Mouse (Mus musculus): ENCODE measurements around the gene Agxt.

Agxt gene

DNA sequence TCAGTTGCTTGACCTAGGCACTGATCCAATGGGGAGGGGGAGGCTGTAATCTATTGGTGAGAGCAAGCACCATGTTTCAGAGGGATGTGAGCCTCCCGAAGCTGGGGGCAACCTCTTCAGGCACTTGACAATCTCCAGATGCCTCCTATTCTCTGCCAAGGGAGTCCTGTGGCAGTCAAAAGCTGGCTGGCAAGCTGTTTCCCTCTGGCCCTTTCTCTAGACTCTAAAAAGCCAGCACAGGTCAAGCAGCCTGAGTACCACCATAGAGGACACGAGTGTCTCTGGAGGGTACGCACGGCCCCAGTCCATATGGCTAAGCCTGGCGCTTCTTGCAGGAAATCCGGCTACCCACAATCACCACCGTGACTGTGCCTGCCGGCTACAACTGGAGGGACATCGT is 9.1 kb downstream of the Agxt start:
- no peak for DNase-seq (ENCODE audit: extremely low read depth, low read depth)

DNA sequence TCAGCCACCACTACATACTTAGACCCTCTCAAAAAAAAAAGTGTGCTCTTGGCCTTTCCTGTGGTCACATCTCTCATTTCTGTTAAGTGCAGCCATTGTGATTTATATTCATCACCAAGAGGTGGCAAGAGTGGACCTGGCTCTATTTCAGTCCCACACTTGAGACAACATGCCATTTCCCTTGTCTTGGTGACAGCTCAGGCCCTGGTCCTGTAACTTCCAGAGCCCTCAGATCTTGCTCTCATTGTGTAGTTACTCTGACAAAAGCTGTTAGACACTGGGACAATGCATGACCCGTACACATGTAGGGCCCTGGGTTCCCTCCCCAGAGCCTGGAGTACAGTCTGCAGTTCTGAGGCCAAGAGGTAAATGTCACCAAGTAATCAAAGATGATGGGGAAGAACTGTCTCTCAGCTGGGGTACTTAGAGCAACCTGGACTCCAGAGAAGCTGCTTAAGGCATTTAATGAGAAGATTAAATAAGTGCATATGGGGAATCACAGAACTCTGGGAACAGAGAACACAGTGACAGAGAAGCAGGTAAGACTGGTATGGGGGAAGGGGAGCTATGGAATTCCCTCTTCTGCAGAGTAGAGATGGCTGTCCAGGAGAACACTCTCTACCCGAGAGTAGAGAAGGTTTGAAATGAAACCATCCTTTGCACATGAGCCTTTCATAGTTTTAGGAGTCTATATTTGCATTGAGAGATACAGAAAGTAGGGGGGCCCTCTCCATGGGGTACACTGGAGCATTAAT is 16.0 kb downstream of the Agxt start:
- no peak for DNase-seq (ENCODE audit: extremely low read depth, low read depth)

DNA sequence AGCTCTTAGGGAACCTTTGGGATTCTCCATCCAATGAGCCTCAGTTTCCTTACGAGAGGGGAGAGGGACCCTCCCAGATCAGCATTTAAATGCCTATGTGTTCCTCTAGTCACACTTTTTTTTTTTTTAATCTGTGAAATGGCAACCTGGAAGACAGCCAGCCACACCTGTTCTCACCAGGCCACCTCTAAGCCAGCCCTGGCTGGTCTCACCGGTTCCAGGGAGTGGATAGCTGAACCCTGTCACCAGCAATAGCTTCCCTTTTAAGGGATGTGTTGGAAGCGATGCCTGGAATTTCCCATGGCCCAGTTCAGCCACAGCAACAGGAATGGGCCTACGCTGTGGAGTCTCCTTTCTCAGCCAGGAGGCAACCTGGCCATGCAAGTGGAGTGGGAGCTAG is 22.5 kb downstream of the Agxt start:
- DNase-seq (ENCODE audit: extremely low read depth, low read depth) = no peak

DNA sequence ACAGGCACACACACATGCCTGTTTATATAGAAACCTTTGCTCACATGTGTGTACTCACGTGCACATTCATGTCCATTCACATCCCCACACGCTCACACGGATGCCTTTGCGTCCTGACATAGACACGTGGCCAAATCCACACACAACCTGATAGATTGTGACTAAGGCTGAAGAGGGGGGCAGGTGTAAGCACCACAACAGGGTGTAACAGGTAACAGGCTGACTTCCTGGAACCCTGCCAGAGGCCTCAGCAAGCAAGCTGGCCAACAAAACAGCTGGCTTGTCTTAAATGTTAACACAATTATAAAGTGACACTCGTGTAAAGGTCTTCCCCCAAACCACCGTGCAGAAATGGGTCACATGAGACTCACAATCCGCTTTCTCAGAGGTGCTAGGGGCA is 23.9 kb downstream of the Agxt start:
- DNase-seq (ENCODE audit: extremely low read depth, low read depth) = no peak

DNA sequence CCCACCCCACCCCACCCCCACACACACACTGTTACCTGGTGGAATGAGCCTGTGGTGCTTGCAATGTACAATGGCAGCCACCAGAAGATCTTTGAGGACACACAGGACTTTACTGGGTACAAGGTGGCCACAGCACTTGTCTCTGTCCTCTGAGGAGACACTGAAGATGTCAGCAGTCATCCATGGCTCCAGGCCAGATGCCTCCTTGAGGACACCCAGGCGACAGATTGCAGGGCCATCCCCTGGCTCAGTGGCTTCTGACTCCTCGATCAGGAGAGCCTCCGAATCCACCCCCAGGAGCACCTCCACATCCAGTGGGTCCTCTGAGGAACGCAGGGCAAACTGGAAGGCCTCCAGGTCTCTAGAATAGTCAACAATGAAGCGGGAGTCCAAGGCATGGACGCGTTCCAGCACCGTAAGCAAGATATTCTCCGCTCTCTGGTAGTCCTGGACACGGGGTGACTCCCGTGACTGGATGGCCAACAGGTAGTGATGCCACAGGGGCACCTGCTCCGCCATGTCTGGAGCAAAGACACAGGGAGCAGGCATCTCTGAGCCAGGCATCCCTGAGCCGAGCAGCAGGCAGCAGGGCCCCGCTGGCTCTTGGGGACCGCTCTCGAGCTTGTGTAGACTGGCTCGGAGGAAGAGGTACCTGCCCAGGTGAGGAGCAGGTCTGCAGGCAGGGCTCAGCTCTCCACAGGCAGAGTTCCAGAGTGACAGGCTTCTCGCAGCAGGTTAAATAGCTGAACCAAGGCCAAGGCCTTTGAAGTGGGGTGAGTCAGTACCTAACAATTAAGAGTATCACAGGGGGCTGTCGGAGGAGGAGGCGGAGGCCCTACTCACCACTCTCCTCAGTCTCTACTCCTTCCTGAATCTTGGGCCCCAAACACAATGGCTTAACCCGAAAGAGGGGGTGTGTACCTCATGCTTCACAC is 24.8 kb downstream of the Agxt start:
- DNase-seq (ENCODE audit: extremely low read depth, low read depth) = no peak

DNA sequence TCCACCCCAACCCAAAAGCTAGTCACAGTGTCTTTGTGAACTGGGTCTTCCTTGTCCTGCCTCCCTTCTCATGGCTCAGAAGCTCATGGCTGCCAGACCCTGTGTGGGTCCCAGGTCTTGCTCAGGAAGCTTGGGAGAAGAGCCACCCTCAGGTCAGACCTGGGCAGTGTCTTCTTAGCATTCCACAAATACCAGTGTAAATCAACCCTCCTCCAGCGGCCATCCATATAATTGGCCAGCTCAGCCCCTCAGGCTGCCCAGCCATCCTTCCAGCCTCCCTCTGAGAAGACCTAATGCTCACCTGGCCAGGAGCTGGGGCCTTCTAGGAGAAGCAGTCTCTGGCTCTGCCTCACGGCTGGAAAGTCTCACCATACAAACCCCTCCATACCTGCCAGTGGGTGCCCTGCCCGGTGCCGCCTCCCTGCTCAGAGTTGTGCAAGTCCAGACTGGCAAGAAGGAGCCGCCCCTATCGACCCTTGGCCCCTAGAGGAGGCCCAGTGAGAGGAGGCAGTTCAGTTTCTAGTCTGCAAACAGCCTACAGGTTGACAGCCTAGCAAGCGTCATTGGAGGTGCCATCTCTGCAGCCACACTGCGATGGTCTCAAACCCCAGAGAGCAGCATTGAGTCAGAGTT is 25.6 kb downstream of the Agxt start, which contains the start of gene 2310007B03Rik:
2310007B03Rik (minus strand) TSS at position 448 of the 633 bp plus-strand sequence.
- no peak for DNase-seq (ENCODE audit: extremely low read depth, low read depth)

DNA sequence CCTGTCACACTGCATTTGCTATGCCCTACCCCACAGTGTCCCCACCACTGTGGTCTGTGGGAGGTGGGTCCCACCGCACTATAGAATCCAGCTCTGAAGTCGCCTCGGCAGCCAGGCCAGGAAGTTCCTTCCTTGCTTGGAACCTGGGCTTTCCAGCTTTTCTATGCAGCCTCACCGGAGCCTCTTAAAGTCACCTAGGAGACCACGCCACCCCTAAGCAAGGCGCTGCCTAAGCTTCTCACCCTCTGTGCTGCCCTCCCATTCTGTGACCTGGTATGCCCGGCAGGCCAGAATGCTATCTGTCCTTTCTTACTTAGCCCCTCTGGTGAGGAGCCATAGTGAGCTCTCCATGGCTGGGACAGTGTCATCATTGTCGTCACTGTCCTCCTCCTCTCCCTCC is 26.3 kb downstream of the Agxt start:
- DNase-seq (ENCODE audit: extremely low read depth, low read depth) = no peak

DNA sequence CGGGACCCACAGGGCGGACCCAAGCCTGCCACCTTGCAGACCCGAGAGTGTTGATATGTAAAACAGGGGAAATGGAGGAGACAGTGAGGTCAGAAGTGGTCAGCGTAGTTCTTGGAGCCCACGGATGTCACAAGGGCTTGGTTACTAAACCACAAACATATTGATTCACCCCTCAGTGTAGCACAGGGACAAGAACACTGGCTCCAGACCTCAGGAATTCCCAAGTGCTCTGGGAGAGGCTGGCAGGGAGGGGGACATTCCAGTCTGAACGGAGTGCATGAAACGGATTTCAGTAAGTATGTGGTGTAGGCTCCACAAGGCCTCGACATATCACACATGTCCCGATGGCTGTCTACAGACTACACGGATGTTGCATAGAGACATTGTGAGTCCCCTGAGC is 26.9 kb downstream of the Agxt start:
- DNase-seq (ENCODE audit: extremely low read depth, low read depth) = no peak

DNA sequence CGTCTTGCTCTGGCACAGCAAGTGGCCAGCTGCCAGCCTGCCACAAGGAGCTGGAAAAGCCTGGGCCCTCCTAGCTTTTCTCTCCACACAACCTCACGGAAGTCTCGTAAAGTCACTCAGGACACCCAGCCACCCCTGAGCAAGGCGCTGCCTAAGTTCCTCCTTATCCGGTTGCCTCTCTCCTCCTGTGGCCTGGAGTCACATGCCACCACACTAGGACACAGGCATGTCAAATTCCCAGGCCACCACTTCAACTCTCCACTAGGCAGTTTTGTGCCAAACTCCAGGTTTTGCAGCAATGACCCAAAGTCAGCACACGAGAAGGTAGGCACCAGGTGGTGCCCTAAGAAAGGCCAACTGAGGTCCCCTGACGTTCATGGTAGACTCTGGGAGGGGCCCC is 27.5 kb downstream of the Agxt start:
- no peak for DNase-seq (ENCODE audit: extremely low read depth, low read depth)

DNA sequence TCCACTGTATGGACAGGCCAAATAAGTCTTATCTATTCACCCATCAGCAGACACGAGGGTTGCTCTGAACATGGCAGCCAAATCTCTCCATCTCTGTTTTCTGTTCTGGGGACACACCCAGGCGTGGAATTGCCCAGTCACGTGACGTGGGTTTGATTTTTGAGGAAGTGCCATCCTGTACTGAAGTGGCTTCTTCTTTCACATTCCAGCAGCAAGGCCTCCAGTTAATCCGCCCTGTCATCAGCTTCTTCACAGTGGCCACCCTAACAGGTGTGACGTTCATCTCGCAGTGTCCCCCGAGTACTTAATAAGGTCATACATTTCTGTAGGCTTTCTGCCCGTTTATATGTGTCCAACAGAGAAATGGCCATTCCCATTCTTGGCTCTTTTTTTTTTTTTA is 30.4 kb downstream of the Agxt start:
- no peak for DNase-seq (ENCODE audit: extremely low read depth, low read depth)

DNA sequence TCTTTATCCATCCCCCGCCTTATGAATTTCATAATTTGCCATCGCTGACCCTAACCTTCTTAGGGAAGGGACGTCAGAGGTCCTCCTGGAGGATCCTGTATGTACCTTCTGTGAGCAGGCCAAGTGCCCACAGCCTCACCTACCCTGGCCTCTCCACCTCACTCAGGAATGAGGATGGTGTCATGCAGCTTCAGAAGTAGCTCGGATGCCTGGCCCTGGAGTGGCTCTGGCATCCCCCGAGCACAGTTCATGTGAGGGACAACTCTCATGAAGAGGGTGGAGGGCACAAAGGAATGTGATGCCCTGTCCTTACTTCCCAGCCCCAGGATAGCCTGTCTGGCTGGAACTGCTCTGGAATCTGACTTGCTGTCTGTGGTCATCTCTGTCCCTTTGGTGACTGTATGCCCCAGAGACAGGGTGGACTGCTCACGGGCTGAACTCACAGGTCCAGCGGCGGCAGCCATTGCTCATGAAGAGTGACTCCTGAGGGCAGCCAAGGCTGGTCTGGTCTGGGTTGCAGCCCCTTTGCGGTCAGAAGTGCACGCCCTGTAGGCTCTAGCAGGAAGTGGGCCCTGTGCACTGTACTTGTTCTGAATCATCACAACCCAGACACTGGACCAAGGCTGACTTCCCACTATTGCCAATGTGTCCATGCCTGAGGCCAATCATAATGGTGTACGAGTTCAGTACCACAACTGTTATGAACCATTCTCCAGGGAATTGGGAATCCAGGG is 31.5 kb downstream of the Agxt start:
- DNase-seq (ENCODE audit: extremely low read depth, low read depth) = no peak

DNA sequence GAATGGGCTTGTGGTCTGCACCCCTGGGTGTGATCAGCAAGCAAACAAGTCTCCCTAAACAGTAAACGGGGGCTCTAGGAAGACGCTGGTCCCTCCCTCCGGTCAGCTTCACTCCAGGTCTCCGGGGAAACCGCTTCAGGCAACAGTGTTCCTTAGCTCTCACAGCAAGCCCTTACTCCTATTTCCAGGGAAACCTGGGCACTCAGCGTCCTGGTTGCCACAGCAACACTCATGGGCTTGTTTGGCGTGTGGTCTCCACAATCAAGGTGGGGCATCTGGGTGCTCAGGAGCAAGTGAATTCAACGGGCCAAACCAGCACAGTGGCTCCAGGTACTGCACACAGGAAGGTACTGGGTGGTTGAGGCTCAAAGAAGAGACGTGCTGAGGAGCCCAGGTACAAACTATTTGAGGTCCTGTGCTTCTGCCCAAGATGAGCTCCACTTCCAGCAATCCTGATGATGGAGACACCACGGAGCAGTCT is 33.3 kb downstream of the Agxt start, which contains the start of gene Crocc2:
Crocc2 (plus strand) TSS at position 431 of the 481 bp plus-strand sequence.
- DNase-seq (ENCODE audit: extremely low read depth, low read depth) = no peak

DNA sequence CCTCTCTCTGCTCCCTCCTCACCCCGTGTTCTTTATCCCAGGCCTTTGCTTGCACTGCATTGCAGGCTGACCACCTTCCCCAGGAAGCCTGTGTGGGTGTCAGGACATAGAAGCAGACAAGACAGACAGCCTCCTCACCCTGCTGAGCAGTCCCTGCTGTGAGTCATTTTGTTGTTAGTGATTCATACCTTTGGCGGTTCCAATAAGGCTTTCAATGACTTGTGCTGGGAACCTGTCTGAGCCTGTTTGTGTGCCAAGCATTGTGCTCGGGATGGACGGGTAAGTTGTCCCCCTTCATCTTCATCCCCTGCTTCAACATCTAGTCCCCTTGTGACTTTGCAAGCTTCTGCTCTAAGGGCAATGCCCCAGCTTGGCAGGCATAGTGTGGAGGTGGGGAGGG is 38.6 kb downstream of the Agxt start:
- no peak for DNase-seq (ENCODE audit: extremely low read depth, low read depth)

DNA sequence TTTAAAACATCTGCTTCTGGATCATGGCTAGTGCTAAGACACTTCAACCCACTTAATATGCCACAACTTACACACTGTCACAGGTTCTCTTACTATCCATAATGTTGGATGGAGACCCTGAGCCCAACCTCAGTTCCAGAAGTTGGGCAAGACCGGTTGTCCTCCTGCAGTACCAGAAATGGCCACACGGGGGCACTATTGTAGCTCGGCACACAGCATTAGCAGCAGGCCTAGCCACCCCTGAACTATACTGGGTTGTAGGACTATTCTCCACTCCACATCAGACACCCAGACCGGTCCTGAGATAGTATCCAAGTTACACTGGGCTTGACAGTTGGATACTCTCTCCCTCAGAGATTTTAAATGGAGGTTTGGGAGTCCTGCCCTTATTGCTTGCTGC is 39.4 kb downstream of the Agxt start:
- peak; percentile 32 for DNase-seq (ENCODE audit: extremely low read depth, low read depth)

DNA sequence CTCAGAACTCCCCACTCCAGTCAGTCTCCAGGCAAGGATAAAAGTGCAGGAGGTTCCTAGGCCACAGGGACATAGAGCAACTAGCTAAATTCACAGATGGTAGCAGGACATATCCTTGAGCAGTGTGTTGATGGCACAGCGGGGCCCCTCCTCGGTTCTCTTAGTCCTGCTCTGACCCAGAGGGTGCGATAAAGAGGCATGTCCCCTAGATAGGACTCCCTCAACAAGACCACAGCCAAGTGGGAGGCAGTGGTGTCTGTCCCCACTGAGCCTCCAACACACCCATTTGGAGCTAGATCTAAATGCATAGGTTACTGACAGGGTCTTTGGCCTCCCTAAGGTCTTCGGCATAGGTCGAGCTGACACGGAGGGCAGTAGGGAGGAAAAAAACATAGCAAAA is 40.8 kb downstream of the Agxt start:
- no peak for DNase-seq (ENCODE audit: extremely low read depth, low read depth)

DNA sequence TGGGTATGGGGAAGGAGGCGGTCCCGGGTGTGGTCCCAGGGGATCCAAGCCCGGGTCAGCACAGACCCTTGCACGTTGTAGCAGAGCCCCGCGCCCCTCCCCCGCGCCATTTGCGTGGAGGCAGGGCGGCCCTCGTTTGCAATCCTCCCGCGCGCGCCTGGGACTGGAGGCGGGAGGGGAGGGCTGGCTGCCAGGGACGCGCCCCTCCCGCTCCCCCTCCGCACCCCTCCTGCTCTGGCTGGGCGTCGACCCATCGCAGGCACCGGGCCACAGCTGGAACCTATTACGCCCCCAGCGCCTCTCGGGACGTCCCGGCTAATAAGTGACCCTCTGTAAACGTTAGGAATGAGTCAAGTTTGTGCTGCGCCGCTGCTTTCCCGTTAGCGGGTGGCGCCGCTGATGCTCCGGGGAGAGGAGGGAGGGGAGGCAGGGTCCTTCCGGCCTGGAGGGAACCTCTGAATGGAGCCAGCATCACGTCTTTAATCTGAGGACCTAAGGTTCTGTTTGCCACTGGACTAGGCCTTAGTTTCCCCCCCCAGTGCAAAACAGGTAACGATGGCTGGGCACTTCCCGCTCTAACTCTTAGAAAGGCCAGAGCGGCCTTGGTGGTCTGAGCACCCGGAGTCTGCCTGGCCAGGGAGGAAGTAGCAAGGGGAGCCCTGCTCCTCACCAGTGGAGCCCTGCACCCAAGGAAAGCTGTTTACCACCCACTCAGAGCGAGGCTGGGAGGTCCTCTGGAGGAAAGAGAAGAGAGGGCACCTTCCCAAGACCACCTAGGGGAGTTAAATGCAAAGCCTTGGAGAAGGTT is 41.7 kb downstream of the Agxt start:
- no peak for DNase-seq (ENCODE audit: extremely low read depth, low read depth)

DNA sequence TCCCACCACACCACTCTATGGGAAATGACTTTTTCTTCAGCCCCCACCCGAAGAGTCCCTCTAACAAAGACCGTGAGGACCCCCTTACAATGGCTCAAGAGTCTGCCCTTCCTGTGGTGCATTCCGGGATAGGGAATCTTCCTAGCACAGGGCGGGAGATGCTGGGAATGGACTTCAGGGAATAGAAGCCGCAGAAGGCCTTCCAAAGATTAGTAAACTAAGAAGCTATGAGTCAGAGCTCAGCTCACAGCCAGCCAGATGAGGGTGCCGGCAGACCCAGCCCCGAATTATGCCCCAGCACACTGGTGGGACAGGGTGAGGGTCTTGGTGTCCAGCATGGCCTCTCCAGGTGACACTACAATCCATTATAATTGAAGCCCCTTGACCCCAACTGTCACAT is 47.2 kb downstream of the Agxt start:
- no peak for DNase-seq (ENCODE audit: extremely low read depth, low read depth)

DNA sequence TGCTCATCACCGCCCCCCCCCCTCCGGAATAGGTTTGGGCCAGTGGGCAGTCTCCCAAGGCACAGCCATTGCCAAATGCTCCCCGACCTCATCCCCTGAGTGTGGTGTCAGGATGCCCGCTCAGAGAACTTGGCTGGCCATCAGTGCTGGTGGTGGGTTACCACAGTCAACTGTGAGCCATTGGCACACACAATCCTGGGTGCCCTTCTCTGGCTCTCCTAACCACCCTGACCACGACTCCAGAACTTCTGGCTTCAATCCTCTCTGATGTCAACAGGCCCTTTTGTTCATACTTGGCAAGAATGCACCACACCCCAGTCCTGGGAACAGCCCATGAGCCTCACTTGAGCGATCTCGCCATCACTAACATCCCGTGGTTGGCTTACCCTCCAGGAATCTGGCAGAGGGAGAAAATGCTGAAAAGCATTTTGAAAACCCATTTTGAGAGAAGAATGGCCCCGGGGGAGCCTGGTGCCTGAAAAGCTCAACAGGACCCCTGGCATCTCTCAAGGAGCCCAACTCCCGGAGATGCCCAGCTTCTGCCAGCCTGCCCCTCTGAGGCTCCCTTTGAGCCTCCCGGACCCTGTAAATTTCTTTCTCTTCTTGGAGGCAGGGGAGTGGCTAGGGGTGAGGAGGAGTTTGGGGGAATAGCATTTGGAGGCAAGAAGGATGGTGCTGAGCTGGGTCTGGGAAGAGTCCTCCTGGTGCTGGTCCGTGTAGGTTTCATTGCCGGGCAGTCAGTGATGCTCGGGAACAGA is 49.2 kb downstream of the Agxt start:
- no peak for DNase-seq (ENCODE audit: extremely low read depth, low read depth)

DNA sequence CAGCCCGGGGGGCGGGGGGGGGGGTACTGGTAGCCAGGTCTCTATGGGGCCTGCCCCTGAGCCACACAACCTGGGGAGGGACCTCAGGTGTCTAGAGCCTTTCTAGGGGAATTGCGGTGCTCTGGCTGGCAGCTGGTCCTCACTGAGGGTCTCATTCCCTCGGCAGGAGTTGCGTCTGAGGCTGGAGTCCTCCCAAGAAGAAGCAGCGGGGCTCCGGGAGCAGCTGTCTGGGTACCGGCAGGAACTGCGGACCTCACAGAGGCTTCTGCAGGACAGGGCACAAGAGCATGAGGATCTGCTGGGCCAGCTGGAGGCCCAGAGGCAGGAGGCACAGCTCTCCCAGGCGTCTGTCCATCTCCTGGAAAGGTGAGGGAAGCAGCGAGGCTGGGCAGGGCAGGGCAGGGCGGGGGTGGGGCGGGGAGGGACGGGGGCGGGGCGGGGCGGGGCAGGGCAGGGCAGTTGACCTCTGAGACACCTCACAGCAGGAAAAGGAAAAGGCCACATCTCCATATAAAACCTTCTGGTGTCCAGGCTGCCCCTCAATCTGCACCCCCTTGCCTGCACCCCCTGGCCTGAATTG is 55.8 kb downstream of the Agxt start:
- DNase-seq (ENCODE audit: extremely low read depth, low read depth) = no peak

Data from MEL-GATA-1-ER (cell line).